Mouse (Mus musculus) liver, adult 2 months (tissue): ENCODE measurements around the gene Ldb3. TPM values are rescaled to one million over a fixed set of nuclear protein-coding genes. Genes with fewer than 3 reads are reported as not detected.
A peak's percentile ranks its signal among the peaks of the same experiment; 100 is the strongest.

Experiments
- DNase-seq: peaks from one replicate; pipeline ENCODE4 v3.0.0-alpha.2; 2011; ENCODE audit warnings: low read depth, low spot score; ENCODE audit errors: extremely low read depth
- H3K27ac ChIP-seq: fragments of 200-500 bp; replicated peaks from 2 replicates; pipeline ENCODE4 v1.5.1; 2012; ENCODE audit warnings: low read depth, mild to moderate bottlenecking, control low read depth, inconsistent platforms, low read length; ENCODE audit not compliant: insufficient read depth
- H3K27me3 ChIP-seq: fragments of 200-500 bp; 2 replicates; pipeline ENCODE4 v1.6.1; 2012; ENCODE audit warnings: mild to moderate bottlenecking, moderate library complexity, low read length, inconsistent platforms; ENCODE audit not compliant: control insufficient read depth, insufficient read depth
- H3K36me3 ChIP-seq: fragments of 200-500 bp; 2 replicates; pipeline ENCODE4 v1.6.1; 2012; ENCODE audit warnings: low read length, inconsistent platforms; ENCODE audit not compliant: control insufficient read depth, insufficient read depth
- H3K4me1 ChIP-seq: fragments of 200-500 bp; 2 replicates; pipeline ENCODE4 v1.6.1; 2011; ENCODE audit warnings: low read length; ENCODE audit not compliant: control insufficient read depth, insufficient read depth
- H3K4me3 ChIP-seq: fragments of 200-500 bp; 2 replicates; pipeline ENCODE4 v1.5.1; 2011; ENCODE audit warnings: low read depth, mild to moderate bottlenecking, control low read depth, low read length, moderate library complexity; ENCODE audit not compliant: insufficient read depth
- H3K79me2 ChIP-seq: fragments of 200-500 bp; 2 replicates; pipeline ENCODE4 v1.6.1; 2012; ENCODE audit warnings: inconsistent platforms, mild to moderate bottlenecking, low read length, moderate library complexity; ENCODE audit not compliant: control insufficient read depth, insufficient read depth
- H3K9ac ChIP-seq: fragments of 200-500 bp; 2 replicates; pipeline ENCODE4 v1.6.1; 2012; ENCODE audit warnings: low read depth, mild to moderate bottlenecking, control low read depth, inconsistent platforms, low read length
- CTCF ChIP-seq: fragments of 200-500 bp; IDR thresholded peaks from 2 replicates; pipeline ENCODE4 v1.5.1; 2011; ENCODE audit warnings: low read depth, low read length, control low read depth
- POLR2A ChIP-seq: fragments of 200-500 bp; IDR thresholded peaks from 2 replicates; pipeline ENCODE4 v1.6.1; 2011; ENCODE audit warnings: low read length, control low read depth; ENCODE audit not compliant: insufficient read depth; ENCODE audit errors: extremely low read depth
- WGBS: fragments of 180-500 bp; shearing (Covaris S2); methylation state at CpG from one replicate; pipeline ENCODE4 v1.1.7; 2018; 5-methylcytosine and 5-hydroxymethylcytosine counted together
- polyA plus RNA-seq: library from polyadenylated mRNA; depleted of rRNA; stranded (reverse); fragments of >200 nt; gene quantifications from 2 replicates; pipeline ENCODE4 v1.2.3, GENCODE M21; 2012
- total RNA-seq: library from RNA; depleted of rRNA; stranded (reverse); fragments of >200 nt; gene quantifications from 2 replicates; pipeline ENCODE4 v1.2.3, GENCODE M21; 2014

Gene Ldb3
- total and polyA plus RNA-seq, 2 experiments, result 0.06 to 0.18 TPM

GRCm38 (mm10) chr14:34548391-34549001 is 40.0 kb downstream of the Ldb3 start:
- H3K36me3 ChIP-seq, result no peaks in the 10 kb centered on the region
- no peak overlapping the region for H3K27ac ChIP-seq

DNA sequence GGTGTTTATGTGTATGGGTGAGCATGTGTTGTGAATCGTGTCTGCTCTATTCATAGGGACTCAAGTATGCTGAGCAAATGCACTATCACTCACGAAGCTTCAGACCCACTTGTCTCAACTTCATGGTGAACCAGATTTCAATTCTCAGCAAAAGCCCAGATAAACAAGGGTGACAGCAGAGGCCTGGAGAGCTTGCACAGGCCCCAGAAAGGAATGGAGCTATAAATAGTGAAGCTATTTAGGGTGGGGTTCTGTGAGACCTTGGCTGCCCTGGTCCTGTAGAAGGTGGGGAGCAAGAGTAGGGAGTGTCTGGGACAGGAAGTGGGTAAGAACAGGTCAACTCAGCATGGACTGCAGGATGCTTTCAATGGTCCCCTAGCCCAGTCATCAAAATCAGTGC is 43.9 kb downstream of the Ldb3 start:
- Histone ChIP-seq H3K4me1 (peaks cover 4% of the 10 kb centered on the region; the same call in 1 of the 2 replicates), H3K27me3 (no peaks in the 10 kb centered on the region), H3K79me2 (no peaks in the 10 kb centered on the region), H3K27ac (no peak overlapping the region), H3K36me3 (no peaks in the 10 kb centered on the region), H3K9ac (no peak overlapping the region), H3K4me3 (no peak overlapping the region)
- no peak for TF ChIP-seq CTCF
- no peak for TF ChIP-seq POLR2A
- WGBS, result 82% methylated on average over 2 of the region's 2 CpGs
- DNase-seq, result no peak

More at GRCm38 (mm10) chr14:34548391-34549001, 40.0 kb downstream of the Ldb3 start:
- TF ChIP-seq POLR2A (no peak), CTCF (no peak)
- peak overlapping the region; percentile 81 for H3K4me3 ChIP-seq
- DNase-seq, result peak; percentile 64
- no peaks in the 10 kb centered on the region for H3K79me2 ChIP-seq
- WGBS, result 3% methylated on average over 27 of the region's 27 CpGs
- peak overlapping the region; percentile 86 for H3K9ac ChIP-seq
- H3K27me3 ChIP-seq, result no peaks in the 10 kb centered on the region
- peaks cover 4% of the 10 kb centered on the region; the same call in 1 of the 2 replicates for H3K4me1 ChIP-seq

GRCm38 (mm10) chr14:34544001-34544400 is 44.5 kb downstream of the Ldb3 start:
- Histone ChIP-seq H3K27ac (no peak overlapping the region), H3K4me1 (peaks cover 4% of the 10 kb centered on the region; the same call in 1 of the 2 replicates), H3K79me2 (no peaks in the 10 kb centered on the region), H3K36me3 (no peaks in the 10 kb centered on the region), H3K9ac (no peak overlapping the region), H3K27me3 (no peaks in the 10 kb centered on the region), H3K4me3 (no peak overlapping the region)
- 95% methylated on average over 6 of the region's 6 CpGs for WGBS
- TF ChIP-seq POLR2A (no peak), CTCF (no peak)
- DNase-seq, result no peak

GRCm38 (mm10) chr14:34543596-34543995 is 44.9 kb downstream of the Ldb3 start:
- Histone ChIP-seq H3K4me3 (no peak overlapping the region), H3K36me3 (no peaks in the 10 kb centered on the region), H3K27me3 (no peaks in the 10 kb centered on the region), H3K27ac (no peak overlapping the region), H3K4me1 (peaks cover 4% of the 10 kb centered on the region; the same call in 1 of the 2 replicates), H3K79me2 (no peaks in the 10 kb centered on the region), H3K9ac (no peak overlapping the region)
- no peak for DNase-seq
- no peak for TF ChIP-seq POLR2A
- TF ChIP-seq CTCF, result no peak
- WGBS, result 92% methylated on average over 6 of the region's 6 CpGs

DNA sequence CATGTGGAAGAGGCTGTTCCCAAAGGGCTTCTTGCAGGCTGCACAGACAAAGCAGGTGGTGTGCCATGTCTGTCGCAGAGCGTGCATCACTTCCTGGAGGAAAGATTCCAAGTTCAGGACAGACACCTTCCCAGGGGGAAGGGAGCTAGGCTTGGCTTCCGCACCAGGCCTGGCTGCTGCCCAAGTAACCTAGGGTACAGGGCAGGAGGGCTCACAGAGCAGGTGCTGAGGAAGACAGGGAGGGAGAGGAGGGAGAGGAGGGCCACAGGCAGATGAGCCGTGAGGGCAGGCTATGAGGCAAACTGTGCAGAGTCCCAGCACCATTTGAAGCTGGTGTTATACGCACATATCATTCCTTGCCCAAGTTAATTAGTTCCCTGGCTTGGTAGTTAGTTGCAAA is 46.6 kb downstream of the Ldb3 start:
- H3K36me3 ChIP-seq, result no peaks in the 10 kb centered on the region
- no peaks in the 10 kb centered on the region; the same call in 1 of the 2 replicates for H3K4me1 ChIP-seq
- DNase-seq, result no peak
- H3K27ac ChIP-seq, result no peak overlapping the region
- WGBS, result 67% methylated on average over 5 of the region's 5 CpGs
- no peaks in the 10 kb centered on the region for H3K79me2 ChIP-seq
- TF ChIP-seq CTCF, result no peak
- no peak for TF ChIP-seq POLR2A
- H3K27me3 ChIP-seq, result no peaks in the 10 kb centered on the region
- H3K9ac ChIP-seq, result no peak overlapping the region
- no peak overlapping the region for H3K4me3 ChIP-seq

DNA sequence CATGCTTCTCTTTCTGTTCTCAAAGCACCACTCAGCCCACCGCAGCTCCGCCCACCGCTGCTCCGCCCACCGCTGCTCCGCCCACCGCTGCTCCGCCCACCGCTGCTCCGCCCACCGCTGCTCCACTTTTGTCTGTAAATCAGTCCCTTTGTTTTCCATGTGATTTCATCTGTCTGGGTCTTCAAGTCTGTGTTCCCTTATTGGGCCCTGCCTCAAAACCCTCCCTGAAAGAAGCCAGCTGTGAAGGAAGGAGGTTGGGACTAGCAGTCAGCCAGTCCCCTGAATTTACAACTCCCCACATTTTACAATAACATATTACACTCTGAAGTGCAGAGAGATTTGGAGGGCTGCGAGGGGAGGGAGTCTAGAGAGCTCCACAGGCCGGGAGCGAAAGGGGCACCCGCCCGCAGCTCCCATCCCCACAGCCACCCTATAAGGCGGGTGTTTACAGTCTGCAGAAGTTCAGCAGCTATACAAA is 47.8 kb downstream of the Ldb3 start:
- H3K36me3 ChIP-seq, result no peaks in the 10 kb centered on the region
- H3K27me3 ChIP-seq, result no peaks in the 10 kb centered on the region
- H3K4me3 ChIP-seq, result no peak overlapping the region
- no peak for DNase-seq
- H3K27ac ChIP-seq, result no peak overlapping the region
- no peaks in the 10 kb centered on the region for H3K79me2 ChIP-seq
- no peak for TF ChIP-seq POLR2A
- TF ChIP-seq CTCF, result no peak
- peaks cover 4% of the 10 kb centered on the region; the same call in 1 of the 2 replicates for H3K4me1 ChIP-seq
- no peak overlapping the region for H3K9ac ChIP-seq
- 38% methylated on average over 16 of the region's 17 CpGs for WGBS
